14 mouse cellular contexts compared by ENCODE assay signal in genomic region chr17:52459303-52459996, GRCm38 (mm10).
DNase-seq lines count a peak whose midpoint lies in the region; ATAC-seq and TF ChIP-seq lines count a peak whose summit lies in the region.
"Had no signal": no experiment of that assay in that cellular context is flagged by ENCODE, and none has a peak within 500 bp of the region (broad histone marks: within the 10 kb centered on the region; RNA-seq: fewer than 3 reads in every experiment).

No protein-coding gene starts in this region.

- no peak for TF ChIP-seq POLR2A in brain, embryonic 14.5 days (IDR thresholded peaks at IDR 0.05; ENCODE audit: borderline replicate concordance, extremely low read depth, insufficient read depth, insufficient read length, poor library complexity, severe bottlenecking)

- no peak for ATAC-seq in forebrain, embryonic 12.5 days (ENCODE audit: low FRiP score)
- ATAC-seq in forebrain, embryonic 11.5 days (replicated peaks; ENCODE audit: low FRiP score), result no peak
- peak; percentile 46; the same call in 1 of the 2 replicates for ATAC-seq in hindbrain, embryonic 13.5 days (ENCODE audit: low FRiP score)
- ATAC-seq in midbrain, postnatal 0 days (ENCODE audit: low FRiP score), result no peak
- ATAC-seq: liver, embryonic 12.5 days had no signal

- no peak overlapping the region for H3K9ac ChIP-seq in forebrain, embryonic 12.5 days
- no peak overlapping the region for H3K9ac ChIP-seq in forebrain, embryonic 11.5 days (ENCODE audit: low read length)
- H3K9ac ChIP-seq in hindbrain, embryonic 13.5 days, result no peak overlapping the region
- H3K9ac ChIP-seq in midbrain, postnatal 0 days (replicated peaks; ENCODE audit: low read length, poor library complexity, severe bottlenecking), result no peak overlapping the region
- H3K9ac ChIP-seq: embryonic facial prominence, embryonic 15.5 days; liver, embryonic 12.5 days had no signal

- H3K27me3 ChIP-seq in forebrain, embryonic 12.5 days, result no peaks in the 10 kb centered on the region
- H3K27me3 ChIP-seq in forebrain, embryonic 11.5 days (ENCODE audit: control insufficient read depth, insufficient read depth, low read length), result no peaks in the 10 kb centered on the region
- H3K27me3 ChIP-seq in hindbrain, embryonic 13.5 days, result no peaks in the 10 kb centered on the region
- H3K27me3 ChIP-seq in midbrain, postnatal 0 days (ENCODE audit: insufficient read depth, low read length), result no peaks in the 10 kb centered on the region
- H3K27me3 ChIP-seq: embryonic facial prominence, embryonic 15.5 days; liver, embryonic 12.5 days had no signal

- intact Hi-C loops in gastrocnemius, postnatal 14 days (cut with DNase I; ENCODE audit: low total_unique reads), result no loop called here

- no peak for TF ChIP-seq CTCF in brain, embryonic 14.5 days (IDR thresholded peaks at IDR 0.05; ENCODE audit: borderline replicate concordance, extremely low read depth, insufficient read depth, insufficient read length)
- no peak for TF ChIP-seq CTCF in midbrain, postnatal 0 days (IDR thresholded peaks at IDR 0.05)

- peaks cover 15% of the 10 kb centered on the region for H3K4me1 ChIP-seq in forebrain, embryonic 12.5 days
- H3K4me1 ChIP-seq in forebrain, embryonic 11.5 days (replicated peaks; ENCODE audit: control insufficient read depth, insufficient read depth, low read length), result peaks cover 3% of the 10 kb centered on the region; the same call in 1 of the 2 replicates
- peaks cover 9% of the 10 kb centered on the region for H3K4me1 ChIP-seq in hindbrain, embryonic 13.5 days (replicated peaks)
- no peaks in the 10 kb centered on the region for H3K4me1 ChIP-seq in midbrain, postnatal 0 days (ENCODE audit: insufficient read depth, low read length)
- H3K4me1 ChIP-seq: embryonic facial prominence, embryonic 15.5 days; liver, embryonic 12.5 days had no signal

- H3K9me3 ChIP-seq in forebrain, embryonic 12.5 days, result no peaks in the 10 kb centered on the region
- H3K9me3 ChIP-seq in forebrain, embryonic 11.5 days (ENCODE audit: control insufficient read depth, low read length), result no peaks in the 10 kb centered on the region
- H3K9me3 ChIP-seq in hindbrain, embryonic 13.5 days, result no peaks in the 10 kb centered on the region
- H3K9me3 ChIP-seq in midbrain, postnatal 0 days (ENCODE audit: low read length), result no peaks in the 10 kb centered on the region
- H3K9me3 ChIP-seq: embryonic facial prominence, embryonic 15.5 days; liver, embryonic 12.5 days had no signal

- H3K27ac ChIP-seq in forebrain, embryonic 12.5 days, result 0 out of 2 replicates have a peak overlapping the region, but pooled peaks have one; percentile 13
- H3K27ac ChIP-seq in forebrain, embryonic 11.5 days (ENCODE audit: low read depth, low read length), result no peak overlapping the region
- 0 out of 2 replicates have a peak overlapping the region, but pooled peaks have one; percentile 58 for H3K27ac ChIP-seq in hindbrain, embryonic 13.5 days
- no peak overlapping the region for H3K27ac ChIP-seq in midbrain, postnatal 0 days (ENCODE audit: low read depth, low read length)
- H3K27ac ChIP-seq: embryonic facial prominence, embryonic 15.5 days; liver, embryonic 12.5 days had no signal

- 43% methylated on average over 10 of the region's 10 CpGs for WGBS in forebrain, embryonic 12.5 days
- 50% methylated on average over 10 of the region's 10 CpGs for WGBS in forebrain, embryonic 11.5 days
- 35% methylated on average over 10 of the region's 10 CpGs for WGBS in hindbrain, embryonic 13.5 days
- 22% methylated on average over 10 of the region's 10 CpGs for WGBS in midbrain, postnatal 0 days

- H3K36me3 ChIP-seq in forebrain, embryonic 12.5 days (replicated peaks), result no peaks in the 10 kb centered on the region
- H3K36me3 ChIP-seq in forebrain, embryonic 11.5 days (ENCODE audit: control insufficient read depth, insufficient read depth, low read length), result no peaks in the 10 kb centered on the region
- H3K36me3 ChIP-seq in hindbrain, embryonic 13.5 days, result no peaks in the 10 kb centered on the region
- no peaks in the 10 kb centered on the region for H3K36me3 ChIP-seq in midbrain, postnatal 0 days (ENCODE audit: insufficient read depth, low read length)
- H3K36me3 ChIP-seq: embryonic facial prominence, embryonic 15.5 days; liver, embryonic 12.5 days had no signal

- no peak for DNase-seq in forebrain, embryonic 11.5 days (ENCODE audit: low spot score)
- DNase-seq in brain, embryonic 14.5 days (ENCODE audit: low read depth), result peak; percentile 80
- peak; percentile 49 for DNase-seq in midbrain, postnatal 0 days (ENCODE audit: low spot score)
- DNase-seq in testis, postnatal 10 days (ENCODE audit: low spot score), result no peak
- no peak for DNase-seq in gastrocnemius, postnatal 14 days
- DNase-seq: adrenal gland, adult 2 months; B cell, adult 2 months; cerebellum, postnatal 36 days; heart, adult 11 months; right cerebral cortex, postnatal 14 days had no signal

- H3K4me3 ChIP-seq in forebrain, embryonic 12.5 days (replicated peaks), result no peak overlapping the region
- no peak overlapping the region for H3K4me3 ChIP-seq in forebrain, embryonic 11.5 days (ENCODE audit: low read depth, low read length)
- no peak overlapping the region for H3K4me3 ChIP-seq in hindbrain, embryonic 13.5 days
- no peak overlapping the region for H3K4me3 ChIP-seq in midbrain, postnatal 0 days (ENCODE audit: low read depth, low read length)
- H3K4me3 ChIP-seq: embryonic facial prominence, embryonic 15.5 days; liver, embryonic 12.5 days had no signal

- H3K4me2 ChIP-seq in forebrain, embryonic 12.5 days, result no peak overlapping the region
- H3K4me2 ChIP-seq in forebrain, embryonic 11.5 days (ENCODE audit: low read depth, low read length, severe bottlenecking), result no peak overlapping the region
- peak overlapping the region; percentile 33 for H3K4me2 ChIP-seq in hindbrain, embryonic 13.5 days
- 0 out of 2 replicates have a peak overlapping the region, but pooled peaks have one; percentile 16 for H3K4me2 ChIP-seq in midbrain, postnatal 0 days (ENCODE audit: low read depth, low read length, poor library complexity, severe bottlenecking)
- H3K4me2 ChIP-seq: embryonic facial prominence, embryonic 15.5 days; liver, embryonic 12.5 days had no signal

Comparison
In these comparisons a context has a peak if more than half of its experiments do, and no peak if none do; other contexts are left out.
1. H3K27ac ChIP-seq: peak in forebrain, embryonic 12.5 days (single experiment) and hindbrain, embryonic 13.5 days (single experiment); none in forebrain, embryonic 11.5 days (single experiment) and midbrain, postnatal 0 days (single experiment).
2. H3K4me2 ChIP-seq: peak in hindbrain, embryonic 13.5 days (single experiment) and midbrain, postnatal 0 days (single experiment); none in forebrain, embryonic 12.5 days (single experiment) and forebrain, embryonic 11.5 days (single experiment).
3. DNase-seq: peak in brain, embryonic 14.5 days (single experiment) and midbrain, postnatal 0 days (single experiment); none in forebrain, embryonic 11.5 days (single experiment), testis, postnatal 10 days (single experiment) and gastrocnemius, postnatal 14 days (single experiment).